Mouse (Mus musculus) MEL (cell line): ENCODE results near the gene Slc25a22.

Experiments used
- CHD1 ChIP-seq: IDR thresholded peaks from 2 replicates; pipeline ENCODE4 v1.6.1; 2012; ENCODE audit warnings: low read depth, mild to moderate bottlenecking, inconsistent platforms, low read length, improper control_type of control experiment
- SMC3 ChIP-seq: IDR thresholded peaks from 2 replicates; pipeline ENCODE4 v1.6.1; 2011; ENCODE audit warnings: low read depth, low read length, improper control_type of control experiment
- USF2 ChIP-seq, 2 experiments: IDR thresholded peaks; 2 replicates each; pipeline ENCODE4 v1.6.1; 2011 to 2012; ENCODE audit warnings: improper control_type of control experiment in 2 of 2, low read length in 2 of 2, borderline replicate concordance in 1 of 2, inconsistent platforms in 1 of 2, low read depth in 1 of 2, mild to moderate bottlenecking in 1 of 2; ENCODE audit not compliant: insufficient read depth in 1 of 2

GRCm38 (mm10) chr7:141428701-141429100 is 9.0 kb downstream of the Slc25a22 start:
- TF ChIP-seq SMC3 (no peak), USF2 (IDR thresholded peaks at IDR 0.05; ENCODE audit: borderline replicate concordance in 1 of 2, insufficient read depth in 1 of 2, low read depth in 1 of 2, low read length in 2 of 2) (no peak), CHD1 (no peak)
